Mouse (Mus musculus): Measurements from ENCODE around the gene Ddo. TPM values are rescaled to one million over a fixed set of nuclear protein-coding genes. Genes with fewer than 3 reads are reported as not detected.
A peak's percentile ranks its signal among the peaks of the same experiment; 100 is the strongest.

Ddo gene
- total RNA-seq (2021) = 22.3 and 25.9 TPM in 2 replicates
- long read RNA-seq, experiment 1, transcript Ddo-201 (5 exons, 3,000 nt) = major isoform, 8 of 14 reads
- long read RNA-seq, experiment 1, partial matches to known transcripts = 4 of 14 reads
- long read RNA-seq, experiment 1, other reads (novel, unspliced or antisense) = 1 of 14 reads
- long read RNA-seq, experiment 2, transcript Ddo-201 (5 exons, 3,000 nt) = major isoform, 12 of 20 reads
- long read RNA-seq, experiment 2, partial matches to known transcripts = 5 of 20 reads
- long read RNA-seq, experiment 2, other reads (novel, unspliced or antisense) = 2 of 20 reads

GRCm38 (mm10) chr10:40629656-40630311 lies at the start of gene Ddo:
TSS of gene Ddo (plus strand) at chr10:40630011.
- peak; percentile 61 for DNase-seq

GRCm38 (mm10) chr10:40583584-40584255 lies 46.1 kb upstream of the Ddo start:
- peak; percentile 18 for DNase-seq

GRCm38 (mm10) chr10:40592186-40592585 lies 37.6 kb upstream of the Ddo start:
- no peak for DNase-seq

DNA sequence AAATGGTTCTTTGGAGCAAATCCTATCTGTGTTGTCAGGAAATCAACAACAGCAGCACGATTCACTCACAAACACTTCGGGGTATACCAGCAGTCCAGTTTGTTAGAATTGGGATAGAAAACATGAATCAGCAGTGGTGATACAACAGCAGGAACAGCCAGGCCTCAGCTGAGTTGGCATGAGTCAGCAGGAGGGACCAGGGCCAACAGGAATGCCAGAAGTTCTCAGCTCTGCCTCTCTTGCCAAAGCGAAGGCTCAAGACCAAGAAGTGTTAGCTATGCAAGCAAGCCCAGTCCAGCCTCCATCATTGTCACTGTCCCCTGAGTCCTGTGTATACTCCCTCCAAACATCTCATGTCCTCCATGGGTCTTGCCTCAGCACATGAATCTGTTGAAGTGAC lies 32.6 kb upstream of the Ddo start:
- DNase-seq = peak; percentile 60

GRCm38 (mm10) chr10:40604706-40605394 lies 25.0 kb upstream of the Ddo start:
- DNase-seq = no peak

DNA sequence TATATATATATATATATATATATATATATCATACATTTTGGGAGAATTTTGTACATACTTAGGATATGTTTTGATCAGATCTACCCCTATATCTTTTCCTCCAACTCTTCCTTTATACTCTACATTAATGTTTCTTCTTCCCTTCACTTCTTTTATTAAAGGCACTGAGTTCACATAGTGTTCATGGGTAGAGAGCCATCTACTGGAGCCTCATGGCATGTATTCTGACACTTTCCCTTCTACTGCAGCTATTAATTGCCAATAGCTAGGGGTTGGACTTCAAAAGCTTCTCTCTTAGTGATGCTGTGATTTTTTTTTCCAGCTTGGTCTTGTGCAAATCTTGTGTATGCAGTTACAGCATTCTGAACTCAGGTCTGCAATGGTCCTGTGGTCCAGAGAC lies 11.8 kb upstream of the Ddo start:
- DNase-seq = no peak

DNA sequence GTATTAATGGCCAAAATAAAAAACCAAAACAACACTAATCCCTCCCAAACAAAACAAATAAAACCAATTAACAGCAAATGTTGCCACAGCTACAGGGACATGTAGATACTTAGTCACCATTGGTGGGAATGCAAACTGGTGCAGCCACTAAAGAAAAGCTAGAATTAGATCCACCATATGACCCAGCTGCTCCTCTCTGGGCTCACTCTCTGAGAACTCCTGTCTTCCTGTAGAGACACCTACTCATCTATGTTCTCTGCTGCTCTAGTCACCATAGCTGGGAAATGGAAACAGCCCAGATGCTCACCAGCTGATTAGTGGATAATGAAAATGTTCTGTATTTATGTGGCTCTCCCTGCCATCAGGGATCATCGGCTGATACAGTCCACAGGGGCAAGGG lies 10.1 kb upstream of the Ddo start:
- no peak for DNase-seq

DNA sequence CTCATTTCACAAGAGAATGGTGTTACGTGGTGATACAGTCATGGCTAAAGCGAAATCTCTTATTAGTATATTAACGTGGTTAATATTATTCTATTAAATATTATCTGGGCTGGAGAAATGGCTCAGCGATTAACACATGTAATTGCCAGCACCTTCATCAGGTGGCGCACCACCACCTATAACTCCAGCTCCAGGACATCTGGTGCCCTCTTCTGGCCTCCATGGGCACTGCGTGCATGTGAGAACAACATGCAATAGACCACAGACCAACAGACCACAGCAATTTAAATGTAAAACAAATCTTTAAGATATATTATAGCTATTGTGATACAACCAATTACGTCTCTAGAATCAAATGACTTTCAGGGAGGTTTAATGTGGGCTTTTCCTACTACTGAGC lies 671 bp upstream of the Ddo start:
- DNase-seq = peak; percentile 60

DNA sequence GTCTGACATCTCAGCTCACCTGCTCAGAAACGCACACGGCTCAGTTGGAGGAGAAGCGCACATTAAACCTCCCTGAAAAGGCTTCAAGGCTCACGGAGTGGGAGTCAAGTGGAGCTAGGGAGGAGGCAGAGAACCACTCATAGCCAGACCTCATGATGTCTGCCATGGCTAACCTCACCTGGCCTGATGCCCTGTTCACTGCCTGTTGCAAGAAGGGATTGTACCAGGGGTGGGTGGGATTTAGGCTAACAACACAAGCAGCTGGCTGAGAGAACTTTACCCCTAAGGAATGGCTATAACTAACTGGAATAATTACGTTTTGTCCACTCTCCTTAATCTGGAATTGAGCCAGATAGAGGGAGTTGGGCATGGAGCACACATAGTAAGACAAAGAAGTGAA lies 646 bp downstream of the Ddo start:
- peak; percentile 66 for DNase-seq

DNA sequence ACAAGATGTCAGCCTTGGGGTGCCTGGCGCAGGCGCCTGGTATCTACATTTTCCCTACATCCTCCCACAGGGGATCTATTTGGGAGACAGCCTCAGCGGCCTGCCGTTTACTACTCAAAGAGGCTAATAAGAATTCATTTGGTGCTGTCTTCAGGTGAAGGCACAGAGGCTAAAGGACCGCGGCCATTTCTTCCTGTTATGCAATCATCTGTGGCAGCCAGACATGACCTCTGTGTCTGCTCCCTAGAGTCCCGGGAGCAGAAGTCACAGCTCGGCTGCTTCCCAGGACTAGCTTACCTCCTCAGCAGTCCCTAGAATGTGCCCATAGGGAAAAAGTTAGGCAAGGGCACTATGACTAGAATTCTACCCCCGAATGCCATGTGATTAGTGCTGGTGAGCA lies 1.1 kb downstream of the Ddo start:
- DNase-seq = peak; percentile 54

DNA sequence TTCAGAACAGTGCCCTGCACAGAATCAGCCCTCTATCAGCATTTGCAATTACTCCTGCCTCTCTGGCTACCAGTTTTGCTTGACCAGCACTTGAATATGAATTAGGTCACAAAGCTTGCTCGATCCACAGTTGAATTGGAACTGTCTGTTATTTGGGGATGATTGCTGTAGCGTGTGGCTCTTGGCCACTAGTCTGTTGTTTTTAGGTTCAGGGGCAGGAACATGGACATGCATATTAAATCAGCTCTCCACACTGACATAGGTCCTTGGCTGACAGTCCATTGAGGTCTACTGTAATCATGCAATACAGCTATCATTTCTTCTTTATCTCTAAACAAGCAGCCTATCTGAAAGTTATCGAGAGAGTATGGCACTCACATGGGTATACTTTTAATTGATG lies 2.3 kb downstream of the Ddo start:
- no peak for DNase-seq

- no peak for DNase-seq
These were observed 7.5 kb downstream of the Ddo start for GRCm38 (mm10) chr10:40637331-40637730.

- DNase-seq = no peak
These were observed 8.5 kb downstream of the Ddo start for GRCm38 (mm10) chr10:40638276-40638675.

- peak; percentile 18 for DNase-seq
These were observed 9.3 kb downstream of the Ddo start for GRCm38 (mm10) chr10:40638823-40639819.

DNA sequence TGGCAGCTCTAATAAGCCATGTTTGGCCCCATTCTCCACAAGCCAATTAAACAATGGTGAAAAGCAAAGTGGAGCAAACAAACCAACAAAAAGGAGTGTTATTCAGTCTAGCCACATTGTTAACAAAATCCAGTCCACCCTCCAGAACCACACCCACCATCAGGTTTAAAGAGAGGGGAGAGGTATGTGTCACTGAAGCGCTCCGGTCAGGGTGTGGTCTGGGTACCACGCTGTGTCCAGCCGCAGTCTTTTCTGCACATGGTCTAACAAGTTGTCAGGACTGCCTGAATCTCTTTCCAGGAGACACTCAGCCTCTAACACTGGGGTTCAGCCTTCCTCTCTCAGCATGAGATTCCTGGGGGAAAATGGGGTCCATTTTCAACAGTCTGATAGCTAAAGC lies 10.6 kb downstream of the Ddo start:
- no peak for DNase-seq

DNA sequence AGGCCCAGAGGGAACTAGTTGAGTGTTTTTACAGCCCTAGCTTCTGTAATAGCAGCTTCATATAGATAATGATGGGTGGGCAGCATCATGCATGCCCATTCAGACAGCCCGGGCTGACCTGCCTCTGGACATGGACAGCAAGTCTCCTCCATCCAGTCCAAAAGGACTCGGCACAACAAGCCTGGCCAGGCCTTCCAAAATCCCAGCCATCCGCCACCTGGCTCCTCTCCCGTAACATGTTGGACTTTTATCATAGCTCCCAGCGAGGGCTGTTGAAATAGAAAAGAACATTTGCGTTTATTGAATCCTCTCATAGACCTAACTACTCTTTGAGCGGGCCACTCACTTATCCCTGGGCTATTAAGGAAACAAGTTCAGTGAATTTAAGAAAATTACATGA lies 12.1 kb downstream of the Ddo start:
- DNase-seq = no peak

GRCm38 (mm10) chr10:40643126-40643525 lies 13.3 kb downstream of the Ddo start:
- no peak for DNase-seq

DNA sequence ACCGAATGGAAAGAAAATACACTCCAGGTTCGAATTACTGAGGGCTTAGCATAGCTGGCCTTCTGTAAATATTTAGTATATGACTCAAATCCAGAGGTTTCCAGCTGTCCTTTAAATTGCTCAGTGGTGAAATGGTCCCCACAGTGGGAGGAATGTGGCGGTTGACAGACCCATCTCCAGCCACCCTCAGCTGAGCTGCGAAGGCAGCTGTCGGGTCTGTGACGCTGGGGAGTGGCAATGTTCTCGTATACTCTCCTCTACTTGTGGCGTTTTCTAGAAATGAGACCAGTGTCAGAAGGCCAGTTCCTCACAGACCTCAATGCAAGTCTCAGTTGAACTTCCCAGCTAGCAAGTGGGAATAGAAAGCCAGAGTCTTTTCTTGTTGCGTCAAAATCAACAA lies 14.6 kb downstream of the Ddo start:
- no peak for DNase-seq

DNA sequence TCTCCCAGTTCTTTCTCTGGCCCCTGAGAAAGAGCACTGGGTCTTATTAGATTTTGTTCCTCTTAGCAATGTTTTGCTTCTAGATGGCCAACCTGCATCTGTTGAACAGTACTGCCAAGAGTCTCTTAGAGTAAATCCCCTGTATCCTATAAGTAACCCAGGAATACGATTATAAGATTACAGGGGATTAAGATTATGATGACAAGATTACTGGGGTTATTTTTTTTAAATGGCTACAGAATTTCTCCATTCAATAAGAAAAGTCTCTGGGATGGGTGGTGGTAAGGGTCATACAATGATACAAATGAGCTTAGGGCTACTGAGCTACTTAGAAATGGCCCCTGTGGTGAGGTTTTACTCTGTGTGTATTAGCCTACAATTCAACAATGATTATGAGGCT lies 15.5 kb downstream of the Ddo start:
- DNase-seq = no peak

- DNase-seq = no peak
These were observed 19.0 kb downstream of the Ddo start for GRCm38 (mm10) chr10:40648776-40649175.

DNA sequence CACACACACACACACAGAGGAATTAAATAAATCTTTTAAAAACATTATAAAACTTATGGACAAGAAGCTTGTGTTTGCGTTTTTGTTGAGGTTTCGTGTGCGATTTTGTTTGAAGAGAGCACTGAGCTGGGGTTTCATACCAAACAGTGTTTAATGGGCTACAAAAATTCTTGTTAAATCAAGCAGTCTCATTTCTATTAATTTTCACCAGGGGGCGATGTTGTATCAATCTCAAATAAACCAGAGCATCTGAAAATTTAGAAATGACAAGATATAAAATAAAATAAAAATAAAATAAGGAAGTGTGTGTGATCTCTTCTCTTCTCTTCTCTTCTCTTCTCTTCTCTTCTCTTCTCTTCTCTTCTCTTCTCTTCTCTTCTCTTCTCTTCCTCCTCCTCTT lies 19.8 kb downstream of the Ddo start:
- no peak for DNase-seq

GRCm38 (mm10) chr10:40651676-40652075 lies 21.9 kb downstream of the Ddo start:
- DNase-seq = no peak
